ENCODE assay signal across 25 mouse cellular contexts in genomic region chr19:22698737-22699136, GRCm38 (mm10).
"Had no signal": no experiment of that assay in that cellular context is flagged by ENCODE, and none has a peak within 500 bp of the region (broad histone marks: within the 10 kb centered on the region; RNA-seq: fewer than 3 reads in every experiment).

No protein-coding gene starts in this region.

- H3K27ac ChIP-seq: gastrocnemius, adult 2 months; heart, embryonic 10.5 days; hindbrain, embryonic 10.5 days; hindbrain, embryonic 12.5 days; hindbrain, embryonic 14.5 days; intestine, embryonic 15.5 days; kidney, postnatal 0 days; layer of hippocampus, adult 2 months; left cerebral cortex, adult 2 months; limb, embryonic 10.5 days; limb, embryonic 12.5 days; liver, embryonic 13.5 days; liver, embryonic 15.5 days had no signal

- H3K36me3 ChIP-seq: heart, embryonic 10.5 days; heart, embryonic 12.5 days; hindbrain, embryonic 10.5 days; hindbrain, embryonic 12.5 days; intestine, embryonic 15.5 days; limb, embryonic 10.5 days; limb, embryonic 12.5 days; liver, embryonic 13.5 days; liver, embryonic 15.5 days had no signal

- H3K4me3 ChIP-seq: gastrocnemius, adult 2 months; heart, embryonic 10.5 days; heart, embryonic 12.5 days; hindbrain, embryonic 10.5 days; hindbrain, embryonic 12.5 days; intestine, embryonic 15.5 days; layer of hippocampus, adult 2 months; left cerebral cortex, adult 2 months; limb, embryonic 10.5 days; limb, embryonic 12.5 days; liver, embryonic 13.5 days; liver, embryonic 15.5 days had no signal

- H3K4me2 ChIP-seq: heart, embryonic 12.5 days; hindbrain, embryonic 12.5 days; hindbrain, embryonic 14.5 days; intestine, embryonic 15.5 days; limb, embryonic 12.5 days; liver, embryonic 11.5 days; liver, embryonic 13.5 days; liver, embryonic 15.5 days had no signal

- H3K9ac ChIP-seq: heart, embryonic 12.5 days; hindbrain, embryonic 12.5 days; hindbrain, embryonic 14.5 days; intestine, embryonic 15.5 days; limb, embryonic 12.5 days; liver, embryonic 13.5 days; liver, embryonic 15.5 days; liver, postnatal 0 days had no signal

- ATAC-seq: hindbrain, embryonic 16.5 days; inflammation-experienced regulatory T-cells, adult 6 months; intestine, embryonic 15.5 days; intestine, postnatal 0 days; liver, postnatal 0 days had no signal

- H3K9me3 ChIP-seq: heart, embryonic 10.5 days; heart, embryonic 12.5 days; hindbrain, embryonic 10.5 days; hindbrain, embryonic 12.5 days; intestine, embryonic 15.5 days; limb, embryonic 10.5 days; limb, embryonic 12.5 days; liver, embryonic 13.5 days; liver, embryonic 15.5 days had no signal

- H3K4me1 ChIP-seq: heart, embryonic 10.5 days; heart, embryonic 12.5 days; hindbrain, embryonic 12.5 days; intestine, embryonic 15.5 days; liver, embryonic 13.5 days; liver, embryonic 15.5 days had no signal

- H3K27me3 ChIP-seq: heart, embryonic 12.5 days; hindbrain, embryonic 12.5 days; intestine, embryonic 15.5 days; limb, embryonic 12.5 days; liver, embryonic 13.5 days; liver, embryonic 15.5 days had no signal

- DNase-seq: gastrocnemius, adult 2 months; gastrocnemius, postnatal 10 days; gastrocnemius, postnatal 25 days; heart, adult 18-20 months; heart, postnatal 10 days; heart, postnatal 4 days; liver; liver, embryonic 13.5 days; liver, postnatal 0 days had no signal
